35 mouse cellular contexts compared by ENCODE assay signal in the genomic region with DNA sequence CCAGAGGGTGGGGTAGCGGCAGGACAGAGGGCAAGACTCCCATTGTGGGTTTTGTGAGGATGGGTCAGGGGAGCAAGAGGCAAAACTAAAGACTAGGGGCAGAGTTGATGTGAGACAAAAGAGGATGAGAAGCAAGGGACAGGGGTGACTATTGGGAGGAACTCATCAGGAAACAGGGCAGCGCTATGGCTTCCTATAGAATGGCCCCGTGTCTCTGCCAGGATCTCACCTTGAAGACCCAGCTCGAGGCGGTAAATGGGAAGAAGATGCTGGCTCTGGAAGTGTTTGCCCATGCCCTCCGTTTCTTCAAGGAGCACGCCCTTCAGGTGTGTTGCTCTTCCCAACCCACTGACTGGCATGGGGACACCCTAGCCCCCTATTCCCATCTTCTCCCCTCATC. TPM values are rescaled to one million over a fixed set of nuclear protein-coding genes. Genes with fewer than 3 reads are reported as not detected.
A peak's percentile ranks its signal among the peaks of the same experiment; 100 is the strongest.
DNase-seq lines count a peak whose midpoint lies in the region; ATAC-seq and TF ChIP-seq lines count a peak whose summit lies in the region.
"Had no signal": no experiment of that assay in that cellular context is flagged by ENCODE, and none has a peak within 500 bp of the region (broad histone marks: within the 10 kb centered on the region; RNA-seq: fewer than 3 reads in every experiment).

No protein-coding gene starts in this region.

- TF ChIP-seq EP300 in heart, adult 2 months (IDR thresholded peaks at IDR 0.05; ENCODE audit: insufficient read depth, low read depth, low read length): no peak

- peaks cover 40% of the 10 kb centered on the region for H3K4me1 ChIP-seq in heart, adult 2 months (ENCODE audit: control insufficient read depth, insufficient read depth, low read length)
- H3K4me1 ChIP-seq in midbrain, embryonic 11.5 days (ENCODE audit: control insufficient read depth, insufficient read depth, low read length): peaks cover 3% of the 10 kb centered on the region; the same call in 1 of the 2 replicates
- peaks cover 25% of the 10 kb centered on the region for H3K4me1 ChIP-seq in midbrain, embryonic 10.5 days
- peaks cover 49% of the 10 kb centered on the region for H3K4me1 ChIP-seq in brown adipose tissue, adult 24 weeks (ENCODE audit: control insufficient read depth, insufficient read depth, insufficient read length, low read length)
- H3K4me1 ChIP-seq: forebrain, embryonic 15.5 days had no signal

- no peak for DNase-seq in heart, adult 2 months
- no peak for DNase-seq in heart, adult 8-10 months (ENCODE audit: low spot score)
- DNase-seq in kidney, postnatal 10 days: peak; percentile 5
- DNase-seq in kidney, postnatal 36 days: no peak
- peak; percentile 10 for DNase-seq in midbrain, embryonic 11.5 days (ENCODE audit: low spot score, missing footprints)
- DNase-seq in midbrain, embryonic 10.5 days (ENCODE audit: low spot score): no peak
- DNase-seq: adrenal gland, postnatal 14 days; cerebellum, adult 11-12 months; cerebellum, adult 9-11 months; embryo, embryonic 11 days; kidney, adult 2 months; layer of hippocampus, postnatal 36 days; left cerebral cortex, postnatal 4 days; lung, postnatal 10 days; thymus, postnatal 4 days had no signal

- H3K9me3 ChIP-seq in midbrain, embryonic 11.5 days (ENCODE audit: control insufficient read depth, low read length): no peaks in the 10 kb centered on the region
- no peaks in the 10 kb centered on the region for H3K9me3 ChIP-seq in midbrain, embryonic 10.5 days (replicated peaks)
- H3K9me3 ChIP-seq: embryonic facial prominence, embryonic 12.5 days; forebrain, embryonic 15.5 days; heart, embryonic 15.5 days; hindbrain, embryonic 12.5 days; intestine, embryonic 15.5 days had no signal

- H3K79me2 ChIP-seq in heart, adult 2 months (replicated peaks; ENCODE audit: control insufficient read depth, insufficient read depth, low read length): no peaks in the 10 kb centered on the region

- no peak overlapping the region for H3K4me3 ChIP-seq in heart, adult 2 months
- H3K4me3 ChIP-seq in midbrain, embryonic 11.5 days (ENCODE audit: low read depth, low read length): no peak overlapping the region
- no peak overlapping the region for H3K4me3 ChIP-seq in midbrain, embryonic 10.5 days
- no peak overlapping the region for H3K4me3 ChIP-seq in brown adipose tissue, adult 24 weeks (ENCODE audit: insufficient read depth, low read depth, low read length)
- H3K4me3 ChIP-seq: embryonic facial prominence, embryonic 12.5 days; forebrain, embryonic 15.5 days; heart, embryonic 15.5 days; hindbrain, embryonic 12.5 days; intestine, embryonic 15.5 days had no signal

- H3K36me3 ChIP-seq in heart, adult 2 months (ENCODE audit: control insufficient read depth, insufficient read depth, low read length): peaks cover 38% of the 10 kb centered on the region
- no peaks in the 10 kb centered on the region for H3K36me3 ChIP-seq in midbrain, embryonic 11.5 days (ENCODE audit: control insufficient read depth, insufficient read depth, low read length)
- peaks cover 17% of the 10 kb centered on the region for H3K36me3 ChIP-seq in midbrain, embryonic 10.5 days

- intact Hi-C loops in heart, adult 2 months (cut with DNase I): no loop called here

- ATAC-seq in midbrain, embryonic 11.5 days (ENCODE audit: low FRiP score): no peak
- ATAC-seq: CD4-positive, CD25-positive, alpha-beta regulatory T cell, adult 4 months; forebrain, embryonic 15.5 days; hindbrain, postnatal 0 days; intestine, embryonic 15.5 days; midbrain, embryonic 16.5 days had no signal

- H3K9ac ChIP-seq in heart, adult 2 months (ENCODE audit: low read depth, low read length): no peak overlapping the region
- no peak overlapping the region for H3K9ac ChIP-seq in midbrain, embryonic 11.5 days (ENCODE audit: low read length)
- H3K9ac ChIP-seq: embryonic facial prominence, embryonic 12.5 days; forebrain, embryonic 15.5 days; heart, embryonic 15.5 days; hindbrain, embryonic 12.5 days; intestine, embryonic 15.5 days had no signal

- no peak overlapping the region for H3K4me2 ChIP-seq in midbrain, embryonic 11.5 days
- H3K4me2 ChIP-seq: embryonic facial prominence, embryonic 12.5 days; forebrain, embryonic 15.5 days; heart, embryonic 15.5 days; hindbrain, embryonic 12.5 days; intestine, embryonic 15.5 days had no signal

- H3K27me3 ChIP-seq in heart, adult 2 months (ENCODE audit: control insufficient read depth, insufficient read depth, low read length): no peaks in the 10 kb centered on the region
- no peaks in the 10 kb centered on the region for H3K27me3 ChIP-seq in midbrain, embryonic 11.5 days (ENCODE audit: control insufficient read depth, insufficient read depth, low read length)
- H3K27me3 ChIP-seq in midbrain, embryonic 10.5 days (ENCODE audit: low read depth, poor library complexity, severe bottlenecking): no peaks in the 10 kb centered on the region
- H3K27me3 ChIP-seq: embryonic facial prominence, embryonic 12.5 days; forebrain, embryonic 15.5 days; heart, embryonic 15.5 days; hindbrain, embryonic 12.5 days; intestine, embryonic 15.5 days had no signal

- H3K27ac ChIP-seq in heart, adult 2 months: peak overlapping the region; percentile 77
- no peak overlapping the region for H3K27ac ChIP-seq in midbrain, embryonic 11.5 days (ENCODE audit: low read depth, low read length)
- H3K27ac ChIP-seq in midbrain, embryonic 10.5 days (replicated peaks): no peak overlapping the region
- H3K27ac ChIP-seq in brown adipose tissue, adult 24 weeks (replicated peaks; ENCODE audit: low read depth, low read length): peak overlapping the region; percentile 84
- H3K27ac ChIP-seq: embryonic facial prominence, embryonic 12.5 days; forebrain, embryonic 15.5 days; hindbrain, embryonic 12.5 days; hindbrain, postnatal 0 days; intestine, embryonic 15.5 days; stomach, postnatal 0 days had no signal

- TF ChIP-seq CTCF in heart, adult 2 months (IDR thresholded peaks at IDR 0.05): no peak

- no peak for TF ChIP-seq POLR2A in heart, adult 2 months (IDR thresholded peaks at IDR 0.05; ENCODE audit: insufficient read depth, low read depth, low read length)

- WGBS in heart, adult 2 months: 79% methylated on average over 7 of the region's 7 CpGs
- WGBS in midbrain, embryonic 11.5 days: 84% methylated on average over 7 of the region's 7 CpGs
- 84% methylated on average over 7 of the region's 7 CpGs for WGBS in midbrain, embryonic 10.5 days

RNA-seq across cellular contexts. Expression of a gene that starts 5.5 kb away (rescaled TPM):
- not detected for total RNA-seq in heart, adult 2 months (2021)
- polyA plus RNA-seq in heart, adult 2 months (2012; rRNA removed): not detected in 2 replicates
- not detected for total RNA-seq in heart, adult 8-10 months (2022)
- polyA plus RNA-seq in midbrain, embryonic 11.5 days (2014; fragmentation: Nextera tagmentation; extraction: Ambion mirVana): not detected in 2 replicates
- not detected in 2 replicates for polyA plus RNA-seq in midbrain, embryonic 10.5 days (2016; fragmentation: Nextera tagmentation; extraction: Ambion mirVana)
- not detected in 2 replicates for polyA plus RNA-seq in brown adipose tissue, adult 24 weeks (2012; ENCODE audit: insufficient read depth, insufficient read length, missing spikeins)
- total RNA-seq: adrenal gland, postnatal 14 days; gastrocnemius, adult 8-10 months; granulocyte monocyte progenitor cell, adult 5-6 weeks; hindbrain, postnatal 0 days; layer of hippocampus, postnatal 36 days; left cerebral cortex, postnatal 4 days; neutrophil, adult 5-6 weeks had no signal
- polyA plus RNA-seq: CD4-positive, CD25-positive, alpha-beta regulatory T cell, adult 4 months; embryonic facial prominence, embryonic 12.5 days; forebrain, embryonic 15.5 days; frontal cortex, adult 2 months; heart, embryonic 15.5 days; hindbrain, embryonic 12.5 days; hindbrain, postnatal 0 days; intestine, embryonic 15.5 days; kidney, adult 2 months; kidney, embryonic 16.5 days; large intestine, adult 2 months; limb, embryonic 14.5 days; midbrain, embryonic 16.5 days; neural tube, embryonic 11.5 days; spleen, adult 2 months; stomach, postnatal 0 days; thymus, postnatal 0 days had no signal

RNA-seq across cellular contexts. Expression of a gene that starts 11.7 kb away (rescaled TPM):
- 10 to 100 TPM; 29.7 to 31.4 TPM for total RNA-seq in heart, adult 2 months (2021)
- 21.9 and 27.8 TPM in 2 replicates for polyA plus RNA-seq in heart, adult 2 months (2012; rRNA removed)
- 10 to 100 TPM; 21.5 to 33.7 (median 31.0) TPM for total RNA-seq in heart, adult 8-10 months (2022)
- 2.9 and 3.3 TPM in 2 replicates for polyA plus RNA-seq in midbrain, embryonic 11.5 days (2014; fragmentation: Nextera tagmentation; extraction: Ambion mirVana)
- 6.5 and 7.6 TPM in 2 replicates for polyA plus RNA-seq in midbrain, embryonic 10.5 days (2016; fragmentation: Nextera tagmentation; extraction: Ambion mirVana)
- polyA plus RNA-seq in brown adipose tissue, adult 24 weeks (2012; ENCODE audit: insufficient read depth, insufficient read length, missing spikeins): 7.0 and 9.6 TPM in 2 replicates
- total RNA-seq: granulocyte monocyte progenitor cell, adult 5-6 weeks; neutrophil, adult 5-6 weeks had no signal
- polyA plus RNA-seq: CD4-positive, CD25-positive, alpha-beta regulatory T cell, adult 4 months had no signal

RNA-seq across cellular contexts. Expression of a gene that starts 21.1 kb away (rescaled TPM):
- 10 to 100 TPM in 1 of 2 experiments, 1 to 10 TPM in 1; 9.8 to 11.3 TPM for total RNA-seq in heart, adult 2 months (2021)
- polyA plus RNA-seq in heart, adult 2 months (2012; rRNA removed): 33.6 and 48.9 TPM in 2 replicates
- 10 to 100 TPM in 3 of 4 experiments, 1 to 10 TPM in 1; 9.7 to 12.1 (median 10.5) TPM for total RNA-seq in heart, adult 8-10 months (2022)
- 112 and 122 TPM in 2 replicates for polyA plus RNA-seq in midbrain, embryonic 11.5 days (2014; fragmentation: Nextera tagmentation; extraction: Ambion mirVana)
- polyA plus RNA-seq in midbrain, embryonic 10.5 days (2016; fragmentation: Nextera tagmentation; extraction: Ambion mirVana): 136 and 145 TPM in 2 replicates
- 426 and 428 TPM in 2 replicates for polyA plus RNA-seq in brown adipose tissue, adult 24 weeks (2012; ENCODE audit: insufficient read depth, insufficient read length, missing spikeins)

RNA-seq across cellular contexts. Expression of a gene that starts 41.1 kb away (rescaled TPM):
- total RNA-seq in heart, adult 2 months (2021): 10 to 100 TPM; 71.9 to 92.6 TPM
- 57.1 and 58.5 TPM in 2 replicates for polyA plus RNA-seq in heart, adult 2 months (2012; rRNA removed)
- 10 to 100 TPM; 89.5 to 93.4 (median 90.3) TPM for total RNA-seq in heart, adult 8-10 months (2022)
- 8.7 and 9.5 TPM in 2 replicates for polyA plus RNA-seq in midbrain, embryonic 11.5 days (2014; fragmentation: Nextera tagmentation; extraction: Ambion mirVana)
- 9.0 and 10.6 TPM in 2 replicates for polyA plus RNA-seq in midbrain, embryonic 10.5 days (2016; fragmentation: Nextera tagmentation; extraction: Ambion mirVana)
- 78.2 and 99.0 TPM in 2 replicates for polyA plus RNA-seq in brown adipose tissue, adult 24 weeks (2012; ENCODE audit: insufficient read depth, insufficient read length, missing spikeins)

RNA-seq across cellular contexts. Expression of a gene that starts 48.0 kb away (rescaled TPM):
- 10 to 100 TPM in 1 of 2 experiments, 1 to 10 TPM in 1; 4.3 to 10.3 TPM for total RNA-seq in heart, adult 2 months (2021)
- polyA plus RNA-seq in heart, adult 2 months (2012; rRNA removed): 9.8 and 12.5 TPM in 2 replicates
- total RNA-seq in heart, adult 8-10 months (2022): 1 to 10 TPM; 4.3 to 4.9 (median 4.5) TPM
- 122 and 130 TPM in 2 replicates for polyA plus RNA-seq in midbrain, embryonic 11.5 days (2014; fragmentation: Nextera tagmentation; extraction: Ambion mirVana)
- 117 and 140 TPM in 2 replicates for polyA plus RNA-seq in midbrain, embryonic 10.5 days (2016; fragmentation: Nextera tagmentation; extraction: Ambion mirVana)
- polyA plus RNA-seq in brown adipose tissue, adult 24 weeks (2012; ENCODE audit: insufficient read depth, insufficient read length, missing spikeins): 2.4 and 2.5 TPM in 2 replicates

Comparison
In these comparisons a context has a peak if more than half of its experiments do, and no peak if none do; other contexts are left out.
1. DNase-seq: peak in kidney, postnatal 10 days (single experiment) and midbrain, embryonic 11.5 days (single experiment); none in heart, adult 2 months (0 of 2), heart, adult 8-10 months (single experiment), kidney, postnatal 36 days (0 of 2) and midbrain, embryonic 10.5 days (single experiment).
2. H3K27ac ChIP-seq: peak in heart, adult 2 months (single experiment) and brown adipose tissue, adult 24 weeks (single experiment); none in midbrain, embryonic 11.5 days (single experiment) and midbrain, embryonic 10.5 days (single experiment).